Mouse (Mus musculus) heart, embryonic 15.5 days (tissue): Measurements from ENCODE around the gene Prkar2a. TPM values are rescaled to one million over a fixed set of nuclear protein-coding genes. Genes with fewer than 3 reads are reported as not detected.

Experiments used
- ATAC-seq: fragments of 200-750 bp; cut with Nextera tagmentation; replicated peaks from 2 replicates; pipeline ENCODE4 v1.8.0; 2017; ENCODE audit warnings: low read depth, moderate TSS enrichment; ENCODE audit not compliant: insufficient number of reproducible peaks, insufficient read depth, low FRiP score
- H3K27ac ChIP-seq: fragments of 300-500 bp; sonication (generic); 2 replicates; pipeline ENCODE4 v1.5.1; 2015; ENCODE audit warnings: mild to moderate bottlenecking, inconsistent platforms
- H3K27me3 ChIP-seq: fragments of 300-500 bp; sonication (generic); 2 replicates; pipeline ENCODE4 v1.6.1; 2015; ENCODE audit warnings: inconsistent platforms
- H3K36me3 ChIP-seq: fragments of 300-500 bp; sonication (generic); 2 replicates; pipeline ENCODE4 v1.6.1; 2015; ENCODE audit warnings: mild to moderate bottlenecking, inconsistent platforms
- H3K4me1 ChIP-seq: fragments of 300-500 bp; sonication (generic); replicated peaks from 2 replicates; pipeline ENCODE4 v1.6.1; 2015; ENCODE audit warnings: inconsistent platforms
- H3K4me2 ChIP-seq: fragments of 300-500 bp; sonication (generic); 2 replicates; pipeline ENCODE4 v1.6.1; 2015; ENCODE audit warnings: inconsistent platforms, mild to moderate bottlenecking, moderate library complexity
- H3K4me3 ChIP-seq: fragments of 300-500 bp; sonication (generic); 2 replicates; pipeline ENCODE4 v1.5.1; 2015; ENCODE audit warnings: mild to moderate bottlenecking, inconsistent platforms
- H3K9ac ChIP-seq: fragments of 300-500 bp; sonication (generic); 2 replicates; pipeline ENCODE4 v1.6.1; 2015; ENCODE audit warnings: mild to moderate bottlenecking, inconsistent platforms
- H3K9me3 ChIP-seq: fragments of 300-500 bp; sonication (generic); replicated peaks from 2 replicates; pipeline ENCODE4 v1.6.1; 2016; ENCODE audit warnings: inconsistent platforms
- WGBS: fragments of 180-500 bp; shearing (Covaris S2); methylation state at CpG from one replicate; pipeline ENCODE4 v1.1.7; 2015; ENCODE audit warnings: mixed read lengths; 5-methylcytosine and 5-hydroxymethylcytosine counted together
- polyA plus RNA-seq: library from polyadenylated mRNA; unstranded; fragments of >200 nt; fragmentation: Nextera tagmentation; extraction: Ambion mirVana; gene quantifications from 2 replicates; pipeline ENCODE4 v1.2.1, GENCODE M21; 2015

The Prkar2a gene
- polyA plus RNA-seq, 1 experiment from 2014 or later = 25.7 TPM

DNA sequence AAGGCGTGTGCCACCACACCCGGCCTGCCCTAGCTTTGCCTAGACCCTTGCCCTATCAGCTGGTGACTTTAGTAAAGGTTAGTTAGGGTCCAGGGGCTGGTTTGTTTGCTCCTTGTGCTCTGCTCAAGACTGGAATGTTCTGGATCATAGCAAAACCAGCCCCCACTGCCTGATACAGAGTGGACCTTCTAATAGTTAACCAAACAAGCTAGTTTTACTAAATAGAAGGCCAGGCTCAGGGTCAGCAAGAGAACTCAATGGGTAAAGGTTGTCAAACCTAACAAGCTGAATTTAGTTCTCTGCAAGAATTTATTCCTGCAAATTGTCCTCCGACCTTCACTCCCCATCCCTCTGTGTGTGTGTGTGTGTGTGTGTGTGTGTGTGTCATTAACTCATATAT lies 64.9 kb downstream of the Prkar2a start:
- H3K4me1 ChIP-seq = peaks cover 7% of the 10 kb centered on the region
- H3K27ac ChIP-seq = no peak overlapping the region
- H3K4me3 ChIP-seq = no peak overlapping the region
- ATAC-seq = no peak
- no peak overlapping the region for H3K9ac ChIP-seq
- H3K36me3 ChIP-seq = no peaks in the 10 kb centered on the region
- no peak overlapping the region for H3K4me2 ChIP-seq
- H3K9me3 ChIP-seq = no peaks in the 10 kb centered on the region
- WGBS = 88% methylated on average over 3 of the region's 3 CpGs
- H3K27me3 ChIP-seq = no peaks in the 10 kb centered on the region

DNA sequence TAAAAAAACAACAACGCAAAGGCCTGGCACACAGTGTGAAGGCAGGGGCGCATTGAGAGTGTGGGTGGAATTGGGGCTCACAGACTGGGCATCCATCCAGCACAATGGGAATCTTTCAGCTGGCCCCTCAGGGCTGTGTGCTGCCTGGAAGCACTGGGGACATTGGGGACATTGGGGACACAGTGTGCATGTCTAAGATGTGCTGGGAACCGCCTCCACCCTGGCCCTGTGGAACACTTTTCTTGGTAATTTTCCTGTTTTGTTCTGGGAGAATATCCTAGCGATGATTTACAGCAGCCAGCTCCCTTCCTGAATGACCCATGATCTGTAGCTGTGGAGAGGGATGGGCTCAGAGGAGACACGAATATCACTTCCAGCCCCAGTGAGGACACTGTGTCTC lies 65.3 kb downstream of the Prkar2a start:
- Histone ChIP-seq H3K27ac (no peak overlapping the region), H3K4me3 (no peak overlapping the region), H3K4me2 (no peak overlapping the region), H3K4me1 (peaks cover 4% of the 10 kb centered on the region; the same call in 1 of the 2 replicates), H3K27me3 (no peaks in the 10 kb centered on the region), H3K36me3 (no peaks in the 10 kb centered on the region), H3K9me3 (no peaks in the 10 kb centered on the region), H3K9ac (no peak overlapping the region)
- no peak for ATAC-seq
- 81% methylated on average over 5 of the region's 5 CpGs for WGBS

DNA sequence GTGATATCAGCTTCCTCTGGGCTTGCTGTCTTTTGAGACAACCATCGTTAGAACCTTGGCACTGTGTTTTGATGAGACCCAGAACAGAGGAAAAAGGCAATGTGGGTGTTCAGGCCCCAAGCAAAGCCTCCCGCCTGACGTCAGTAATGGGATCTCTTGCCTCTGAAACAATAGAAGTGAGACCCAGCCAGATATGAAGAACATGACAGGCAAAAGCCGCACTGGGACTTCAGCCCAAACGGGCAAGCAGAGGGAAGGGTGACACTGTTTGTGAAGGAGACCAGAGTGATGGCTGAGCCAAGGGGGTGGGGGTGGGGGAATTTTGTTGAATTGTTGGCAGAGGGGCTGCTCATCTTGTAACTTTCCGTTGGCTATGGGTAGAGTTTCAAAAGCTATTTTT lies 68.3 kb downstream of the Prkar2a start:
- peaks cover 3% of the 10 kb centered on the region; the same call in 1 of the 2 replicates for H3K4me1 ChIP-seq
- H3K9ac ChIP-seq = no peak overlapping the region
- 31% methylated on average over 6 of the region's 6 CpGs for WGBS
- ATAC-seq = 0 out of 2 replicates have a peak, but pooled peaks have one; percentile 37
- H3K9me3 ChIP-seq = no peaks in the 10 kb centered on the region
- H3K36me3 ChIP-seq = no peaks in the 10 kb centered on the region
- H3K27ac ChIP-seq = no peak overlapping the region
- H3K4me2 ChIP-seq = no peak overlapping the region
- no peaks in the 10 kb centered on the region for H3K27me3 ChIP-seq
- H3K4me3 ChIP-seq = no peak overlapping the region

DNA sequence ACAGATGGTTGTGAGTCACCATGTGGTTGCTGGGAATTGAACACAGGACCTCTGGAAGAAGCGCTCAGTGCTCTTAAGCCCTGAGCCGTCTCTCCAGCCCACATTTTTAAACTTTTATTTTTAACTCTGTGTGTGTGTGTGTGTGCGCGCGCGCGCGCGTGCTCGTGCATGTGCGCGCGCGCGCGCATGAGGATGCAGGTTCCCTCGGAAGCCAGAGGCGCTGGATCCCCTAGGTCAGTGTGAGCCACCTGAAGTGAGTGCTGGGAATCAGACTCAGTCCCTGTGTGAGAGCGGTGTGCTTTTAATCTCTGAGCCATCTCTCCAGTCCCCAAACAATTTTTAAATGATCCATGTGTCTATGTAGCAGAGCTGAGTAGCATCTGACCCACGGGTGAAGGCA lies 70.0 kb downstream of the Prkar2a start:
- H3K4me3 ChIP-seq = no peak overlapping the region
- H3K9me3 ChIP-seq = no peaks in the 10 kb centered on the region
- H3K4me1 ChIP-seq = peaks cover 3% of the 10 kb centered on the region; the same call in 1 of the 2 replicates
- no peaks in the 10 kb centered on the region for H3K36me3 ChIP-seq
- H3K4me2 ChIP-seq = no peak overlapping the region
- H3K27ac ChIP-seq = no peak overlapping the region
- no peak overlapping the region for H3K9ac ChIP-seq
- ATAC-seq = no peak
- no peaks in the 10 kb centered on the region for H3K27me3 ChIP-seq
- 92% methylated on average over 20 of the region's 20 CpGs for WGBS

DNA sequence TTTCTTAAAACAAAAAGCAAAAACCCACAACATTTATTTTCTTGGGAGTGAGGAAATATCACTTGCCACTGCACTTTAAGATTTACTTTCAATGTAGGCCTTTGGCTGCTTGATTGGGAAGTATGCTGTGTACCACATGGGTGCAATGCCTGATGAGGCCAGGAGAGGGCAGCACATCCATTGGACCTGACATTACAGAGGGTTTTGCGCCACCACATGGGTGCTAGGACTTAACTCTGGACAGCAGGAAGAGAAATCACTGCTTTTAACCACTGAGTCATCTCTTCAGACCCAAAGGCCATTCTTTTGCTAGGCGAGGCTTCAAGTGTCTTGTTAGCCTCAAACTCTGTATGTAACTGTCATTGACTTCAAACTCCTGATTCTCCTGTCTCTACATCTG lies 70.7 kb downstream of the Prkar2a start:
- Histone ChIP-seq H3K9me3 (no peaks in the 10 kb centered on the region), H3K4me1 (peaks cover 3% of the 10 kb centered on the region; the same call in 1 of the 2 replicates), H3K27me3 (no peaks in the 10 kb centered on the region), H3K27ac (no peak overlapping the region), H3K9ac (no peak overlapping the region), H3K36me3 (no peaks in the 10 kb centered on the region), H3K4me2 (no peak overlapping the region), H3K4me3 (no peak overlapping the region)
- 61% methylated on average over 2 of the region's 2 CpGs for WGBS
- ATAC-seq = no peak

DNA sequence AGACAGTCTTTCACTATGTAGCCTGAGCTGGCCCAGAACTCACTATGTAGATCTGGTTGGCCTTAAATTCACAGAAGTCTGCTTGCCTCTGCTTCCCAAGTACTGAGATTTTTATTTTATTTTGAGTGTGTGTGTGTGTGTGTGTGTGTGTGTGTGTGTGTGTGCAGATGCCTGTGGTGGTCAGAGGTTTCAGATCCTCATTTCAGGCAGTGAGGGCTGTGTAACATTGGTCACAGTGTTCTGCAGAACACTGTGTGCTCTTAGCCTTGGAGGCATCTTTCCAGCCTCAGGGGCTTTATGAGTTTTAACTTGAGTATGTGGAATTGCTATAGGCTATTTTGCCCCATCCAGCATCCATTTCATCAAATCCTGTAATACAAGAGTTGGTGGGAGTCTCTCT lies 72.4 kb downstream of the Prkar2a start:
- Histone ChIP-seq H3K4me3 (no peak overlapping the region), H3K4me1 (peaks cover 3% of the 10 kb centered on the region; the same call in 1 of the 2 replicates), H3K9me3 (no peaks in the 10 kb centered on the region), H3K27me3 (no peaks in the 10 kb centered on the region), H3K9ac (no peak overlapping the region), H3K27ac (no peak overlapping the region), H3K36me3 (no peaks in the 10 kb centered on the region), H3K4me2 (no peak overlapping the region)
- ATAC-seq = no peak

DNA sequence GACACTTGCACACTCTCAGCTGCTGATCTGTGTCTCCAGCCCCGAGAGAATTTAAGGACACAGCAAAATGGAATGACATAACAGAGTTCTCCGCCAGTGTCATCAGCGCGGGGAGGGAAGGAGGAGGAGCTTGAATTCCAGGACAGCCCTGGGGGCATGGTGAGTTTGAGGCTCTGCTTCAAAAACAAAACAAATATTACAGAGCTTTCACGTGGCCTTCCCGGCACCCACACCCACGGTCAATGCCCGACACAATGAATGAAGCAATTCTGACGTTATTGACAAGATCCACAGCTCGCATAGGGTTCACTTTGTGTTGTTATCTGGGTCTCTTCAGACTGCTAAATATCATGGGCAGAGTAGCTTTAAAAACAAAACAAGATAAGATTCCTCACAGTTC lies 75.9 kb downstream of the Prkar2a start:
- no peak overlapping the region for H3K27ac ChIP-seq
- H3K27me3 ChIP-seq = no peaks in the 10 kb centered on the region
- no peak overlapping the region for H3K9ac ChIP-seq
- no peak for ATAC-seq
- no peaks in the 10 kb centered on the region for H3K4me1 ChIP-seq
- 59% methylated on average over 10 of the region's 10 CpGs for WGBS
- no peak overlapping the region for H3K4me2 ChIP-seq
- no peaks in the 10 kb centered on the region for H3K9me3 ChIP-seq
- no peaks in the 10 kb centered on the region for H3K36me3 ChIP-seq
- H3K4me3 ChIP-seq = no peak overlapping the region

DNA sequence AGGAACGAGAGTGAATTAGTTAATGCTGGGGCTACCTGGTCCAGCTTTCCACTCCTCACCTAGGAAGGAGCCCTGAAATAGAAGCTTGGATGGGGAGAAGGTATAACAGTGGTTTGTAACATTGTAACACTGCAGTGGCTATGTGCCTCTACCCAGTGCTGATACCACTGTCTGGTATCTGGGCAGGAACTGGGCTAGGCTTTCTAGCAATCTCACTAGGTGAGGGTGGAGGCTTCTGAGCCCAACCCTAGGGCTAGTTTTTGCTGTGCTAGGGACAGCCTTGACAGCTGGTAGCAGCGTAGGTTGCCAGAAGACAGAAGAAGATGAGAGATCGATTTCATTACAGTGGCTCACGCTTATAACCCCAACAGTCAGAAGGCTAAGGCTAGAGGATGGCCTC lies 87.5 kb downstream of the Prkar2a start:
- Histone ChIP-seq H3K4me3 (no peak overlapping the region), H3K9me3 (peaks cover 4% of the 10 kb centered on the region; the same call in 1 of the 2 replicates), H3K27ac (no peak overlapping the region), H3K27me3 (no peaks in the 10 kb centered on the region), H3K4me1 (peaks cover 3% of the 10 kb centered on the region; the same call in 1 of the 2 replicates), H3K36me3 (no peaks in the 10 kb centered on the region), H3K9ac (no peak overlapping the region), H3K4me2 (no peak overlapping the region)
- no peak for ATAC-seq
- WGBS = 86% methylated on average over 4 of the region's 4 CpGs

DNA sequence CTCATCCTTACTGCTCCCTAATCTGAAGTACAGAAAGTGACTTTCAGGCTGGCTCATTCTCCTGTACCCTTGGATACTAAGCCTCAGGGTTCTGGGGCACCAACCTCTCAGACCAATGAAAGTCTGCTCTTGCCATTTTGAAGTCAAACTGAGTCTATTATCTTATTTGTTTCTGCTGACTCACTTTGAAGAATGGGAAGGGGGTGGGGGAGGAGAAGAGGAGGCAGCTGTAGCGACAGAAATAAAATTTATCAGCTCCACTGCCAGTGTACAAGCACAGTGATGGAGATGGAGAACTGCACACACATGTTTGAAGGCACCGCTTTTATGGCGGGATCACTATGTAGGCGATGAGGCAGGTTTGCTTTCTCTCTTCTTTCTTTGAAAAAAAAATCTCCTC lies 88.2 kb downstream of the Prkar2a start:
- no peaks in the 10 kb centered on the region for H3K27me3 ChIP-seq
- no peak overlapping the region for H3K4me3 ChIP-seq
- ATAC-seq = no peak
- H3K4me2 ChIP-seq = no peak overlapping the region
- 70% methylated on average over 4 of the region's 4 CpGs for WGBS
- H3K36me3 ChIP-seq = no peaks in the 10 kb centered on the region
- H3K27ac ChIP-seq = no peak overlapping the region
- peaks cover 2% of the 10 kb centered on the region; the same call in 1 of the 2 replicates for H3K9me3 ChIP-seq
- peaks cover 3% of the 10 kb centered on the region; the same call in 1 of the 2 replicates for H3K4me1 ChIP-seq
- no peak overlapping the region for H3K9ac ChIP-seq

DNA sequence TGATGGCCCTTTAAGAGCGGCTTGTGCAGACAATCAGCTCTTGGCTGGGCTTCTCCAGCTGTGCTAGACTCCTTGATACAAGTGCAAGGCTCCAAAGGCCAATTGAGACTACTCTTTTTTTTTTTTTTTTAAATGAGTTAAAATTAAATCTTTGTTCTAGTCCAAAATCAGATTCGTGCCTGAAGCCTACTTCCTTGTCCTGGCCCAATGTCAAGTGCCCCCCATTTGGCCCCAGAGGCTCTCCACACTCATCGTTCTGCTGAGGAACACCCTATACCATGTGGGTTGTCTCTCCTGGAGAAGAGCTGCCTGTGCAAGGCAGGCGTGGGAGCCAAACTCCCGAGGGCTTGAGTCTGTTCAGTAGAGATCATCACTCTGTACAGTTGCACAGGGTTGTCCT lies 91.8 kb downstream of the Prkar2a start:
- H3K9ac ChIP-seq = no peak overlapping the region
- H3K4me2 ChIP-seq = no peak overlapping the region
- no peak for ATAC-seq
- H3K9me3 ChIP-seq = no peaks in the 10 kb centered on the region
- no peak overlapping the region for H3K4me3 ChIP-seq
- no peaks in the 10 kb centered on the region for H3K36me3 ChIP-seq
- H3K4me1 ChIP-seq = peaks cover 26% of the 10 kb centered on the region
- H3K27ac ChIP-seq = no peak overlapping the region
- H3K27me3 ChIP-seq = no peaks in the 10 kb centered on the region
- WGBS = 39% methylated on average over 5 of the region's 5 CpGs

DNA sequence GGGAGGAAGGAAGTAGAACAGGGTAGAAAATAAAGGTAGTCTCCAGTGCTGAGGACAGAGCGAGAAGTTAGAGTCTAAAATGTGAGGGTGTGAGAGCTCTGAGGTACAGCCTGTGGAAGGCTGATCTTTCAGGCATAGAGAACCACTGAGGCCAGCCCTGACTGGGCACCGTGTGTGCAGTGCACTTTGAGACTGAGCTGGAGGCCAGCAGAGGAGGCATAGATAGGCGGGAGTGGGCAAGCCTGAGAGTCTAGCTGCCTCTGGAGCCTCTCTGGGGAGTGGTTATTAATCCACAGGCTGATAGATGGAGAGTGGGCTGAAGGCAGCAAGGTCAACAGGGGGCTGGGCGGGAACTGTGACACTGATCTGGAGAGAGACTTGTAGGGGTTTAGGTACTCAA lies 92.8 kb downstream of the Prkar2a start:
- H3K9me3 ChIP-seq = no peaks in the 10 kb centered on the region
- ATAC-seq = no peak
- peaks cover 34% of the 10 kb centered on the region for H3K4me1 ChIP-seq
- 0 out of 2 replicates have a peak, but pooled peaks cover under 1% of the 10 kb centered on the region for H3K36me3 ChIP-seq
- no peaks in the 10 kb centered on the region for H3K27me3 ChIP-seq
- no peak overlapping the region for H3K27ac ChIP-seq
- WGBS = 46% methylated on average over 4 of the region's 4 CpGs
- no peak overlapping the region for H3K4me2 ChIP-seq
- no peak overlapping the region for H3K4me3 ChIP-seq
- no peak overlapping the region for H3K9ac ChIP-seq

DNA sequence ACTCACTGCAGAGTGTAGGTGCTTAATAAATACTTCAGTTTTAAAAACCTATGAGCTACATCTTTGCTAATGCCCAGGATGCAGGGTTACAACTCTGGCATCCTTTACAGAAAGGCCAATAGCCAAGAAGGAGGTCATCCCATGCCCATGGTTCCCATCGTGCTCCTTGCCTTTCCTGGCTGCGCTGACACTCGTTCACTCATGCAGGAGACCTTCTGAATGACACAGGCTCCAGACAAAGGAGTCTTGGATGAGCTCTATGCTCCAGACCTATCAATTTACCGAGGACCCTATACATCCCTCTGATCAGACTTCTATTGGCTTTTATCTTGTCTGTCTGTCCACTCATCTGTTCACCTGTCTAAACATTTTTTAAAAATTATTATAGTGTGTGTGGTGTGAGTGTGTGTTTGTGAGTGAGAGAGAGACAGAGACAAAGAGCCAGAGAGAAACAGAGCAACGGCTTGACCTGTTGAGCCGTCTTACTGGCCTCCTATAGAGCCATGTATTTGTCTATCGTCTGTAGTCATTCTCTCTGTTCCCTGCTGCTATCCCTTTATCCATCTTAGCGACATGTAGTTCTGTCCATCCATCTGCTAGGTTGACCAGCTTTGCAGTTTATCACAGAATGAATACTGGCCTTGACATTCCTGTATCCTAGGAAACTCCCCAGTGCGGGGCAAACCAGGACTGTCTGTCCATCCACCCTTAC lies 93.9 kb downstream of the Prkar2a start:
- H3K27me3 ChIP-seq = no peaks in the 10 kb centered on the region
- peaks cover 40% of the 10 kb centered on the region for H3K4me1 ChIP-seq
- WGBS = 23% methylated on average over 9 of the region's 9 CpGs
- H3K4me2 ChIP-seq = peak overlapping the region; percentile 73
- peak overlapping the region; percentile 95 for H3K9ac ChIP-seq
- 0 out of 2 replicates have a peak, but pooled peaks cover 3% of the 10 kb centered on the region for H3K36me3 ChIP-seq
- peak overlapping the region; percentile 57 for H3K27ac ChIP-seq
- H3K9me3 ChIP-seq = no peaks in the 10 kb centered on the region
- peak overlapping the region; percentile 98 for H3K4me3 ChIP-seq
- ATAC-seq = no peak
